Mouse (Mus musculus) gastrocnemius, postnatal 25 days (tissue): ENCODE measurements at regions not wholly inside any gene's neighbourhood (a gene's known extent, or its start where the extent isn't known, plus 50 kb on each side); places are given as distances from the start of the nearest gene placed in this dataset.

Experiments used
- DNase-seq: peaks from one replicate; pipeline ENCODE4 v3.0.0; 2022

GRCm38 (mm10) chr7:136050116-136050515, 334.0 kb upstream of the Mki67 start:
- DNase-seq: no peak

GRCm38 (mm10) chr7:136056876-136057484, 340.8 kb upstream of the Mki67 start:
- no peak for DNase-seq

- no peak for DNase-seq
Measured at GRCm38 (mm10) chr7:136058319-136058718, 342.2 kb upstream of the Mki67 start.

- no peak for DNase-seq
Measured at GRCm38 (mm10) chr7:136058751-136059681, 342.9 kb upstream of the Mki67 start.

- no peak for DNase-seq
Measured at GRCm38 (mm10) chr7:136059896-136060295, 343.7 kb upstream of the Mki67 start.

GRCm38 (mm10) chr7:136060339-136061073, 344.3 kb upstream of the Mki67 start:
- DNase-seq: peak; percentile 51

- DNase-seq: no peak
Measured at GRCm38 (mm10) chr7:136062658-136063057, 346.5 kb upstream of the Mki67 start.

GRCm38 (mm10) chr7:136065038-136065678, 349.0 kb upstream of the Mki67 start:
- DNase-seq: no peak

- DNase-seq: no peak
Measured at GRCm38 (mm10) chr7:136065679-136066055, 349.5 kb upstream of the Mki67 start.

- DNase-seq: no peak
Measured at GRCm38 (mm10) chr7:136070881-136071280, 354.7 kb upstream of the Mki67 start.

GRCm38 (mm10) chr7:136071331-136071730, 355.2 kb upstream of the Mki67 start:
- no peak for DNase-seq

- DNase-seq: no peak
Measured at GRCm38 (mm10) chr7:136073265-136073799, 357.2 kb upstream of the Mki67 start.

- DNase-seq: no peak
Measured at GRCm38 (mm10) chr7:136074043-136074442, 357.9 kb upstream of the Mki67 start.

GRCm38 (mm10) chr7:136081534-136082252, 365.5 kb upstream of the Mki67 start:
- DNase-seq: no peak

GRCm38 (mm10) chr7:136082253-136082867, 366.2 kb upstream of the Mki67 start:
- DNase-seq: peak; percentile 14

- no peak for DNase-seq
Measured at GRCm38 (mm10) chr7:136083005-136083404, 366.8 kb upstream of the Mki67 start.

- no peak for DNase-seq
Measured at GRCm38 (mm10) chr7:136083571-136084342, 367.6 kb upstream of the Mki67 start.

- DNase-seq: no peak
Measured at GRCm38 (mm10) chr7:136088785-136089184, 372.6 kb upstream of the Mki67 start.

- no peak for DNase-seq
Measured at GRCm38 (mm10) chr7:136094681-136095360, 378.7 kb upstream of the Mki67 start.
